Mouse (Mus musculus) Patski (cell line): ENCODE measurements around the gene Aadacl4. TPM values are rescaled to one million over a fixed set of nuclear protein-coding genes. Genes with fewer than 3 reads are reported as not detected.
A peak's percentile ranks its signal among the peaks of the same experiment; 100 is the strongest.
"Not testable (repeated sequence)": the region's sequence is repeated elsewhere in the genome, so short reads cannot be mapped to it uniquely, and the experiment has no call there.

Experiments used
- ATAC-seq: fragments of 100-300 bp; one replicate; pipeline ENCODE4 v1.8.0; 2021
- CTCF ChIA-PET: fragments of 350-600 bp; sonication (Branson Sonifier 250); formaldehyde crosslinking; loops from one replicate; lab custom pipeline; 2022; ENCODE audit warnings: inconsistent platforms; lab: Charles Lee
- POLR2A ChIA-PET: fragments of 350-600 bp; sonication (Branson Sonifier 250); formaldehyde crosslinking; loops from one replicate; lab custom pipeline; 2022; ENCODE audit warnings: antibody characterized with exemption, inconsistent platforms; lab: Charles Lee
- DNase-seq: peaks from one replicate; pipeline ENCODE4 v3.0.0-alpha.2; 2011; ENCODE audit warnings: low read depth, low spot score
- H3K27me3 ChIP-seq: fragments of 371-371 bp; one replicate; pipeline ENCODE4 v1.5.1; 2021
- CTCF ChIP-seq: fragments of 100-300 bp; IDR thresholded peaks from one replicate; pipeline ENCODE4 v1.5.1; 2021
- in situ Hi-C: fragments of 300-500 bp; cut with MboI; formaldehyde crosslinking; loops from 3 replicates; pipeline ENCODE4 v1.11.1; 2018; ENCODE audit warnings: low pct_unique_long_range_greater_than_20kb, mixed read lengths
- polyA plus RNA-seq: library from polyadenylated mRNA; unstranded; gene quantifications from one replicate; pipeline ENCODE4 v1.2.3, GENCODE M21; 2021

Aadacl4 gene
- not detected for polyA plus RNA-seq

- POLR2A ChIA-PET: no interaction called here
- in situ Hi-C loops: no loop called here
- TF ChIP-seq CTCF: no peak
- no peak for DNase-seq
- no peaks in the 10 kb centered on the region for H3K27me3 ChIP-seq
- CTCF ChIA-PET: no interaction called here
- ATAC-seq: no peak
Measured at GRCm38 (mm10) chr4:144613407-144613806, at the start of gene Aadacl4. Gene Aadacl4, plus strand, starts transcription at chr4:144613707.

GRCm38 (mm10) chr4:144565034-144565433 lies 48.5 kb upstream of the Aadacl4 start, which contains the start of gene Gm13124:
Gene Gm13124, minus strand, starts transcription at chr4:144565134.
- no peaks in the 10 kb centered on the region for H3K27me3 ChIP-seq
- CTCF ChIA-PET: no interaction called here
- TF ChIP-seq CTCF: no peak
- DNase-seq: no peak
- in situ Hi-C loops: loop anchor here (10.0 to 25.0 kb wide), 2 partner anchors 320 to 547 kb away; no protein-coding TSS in a partner anchor
- POLR2A ChIA-PET: no interaction called here
- ATAC-seq: no peak

- peak; percentile 51 for DNase-seq
- ChIA-PET CTCF (no interaction called here), POLR2A (no interaction called here)
- H3K27me3 ChIP-seq: no peaks in the 10 kb centered on the region
- in situ Hi-C loops: loop anchor here (10.0 to 25.0 kb wide), 2 partner anchors 317 to 545 kb away; no protein-coding TSS in a partner anchor
- ATAC-seq: peak; percentile 71
- no peak for TF ChIP-seq CTCF
Measured at GRCm38 (mm10) chr4:144567752-144568151, 45.8 kb upstream of the Aadacl4 start.

GRCm38 (mm10) chr4:144586207-144586606 lies 27.3 kb upstream of the Aadacl4 start:
- in situ Hi-C loops, DNase-seq, ATAC-seq, H3K27me3 ChIP-seq, POLR2A ChIA-PET, CTCF ChIA-PET: not testable (repeated sequence)

GRCm38 (mm10) chr4:144592790-144593189 lies 20.7 kb upstream of the Aadacl4 start:
- ChIA-PET POLR2A (no interaction called here), CTCF (no interaction called here)
- in situ Hi-C loops: loop anchor here (5.0 kb wide), 1 partner anchor 50 kb away; no protein-coding TSS in a partner anchor
- ATAC-seq (no peak), DNase-seq (no peak)
- H3K27me3 ChIP-seq: no peaks in the 10 kb centered on the region
- TF ChIP-seq CTCF: peak; percentile 24

GRCm38 (mm10) chr4:144614586-144614985 lies 1.1 kb downstream of the Aadacl4 start:
- in situ Hi-C loops: no loop called here
- ChIA-PET POLR2A (no interaction called here), CTCF (no interaction called here)
- DNase-seq: no peak
- no peaks in the 10 kb centered on the region for H3K27me3 ChIP-seq
- TF ChIP-seq CTCF: no peak
- ATAC-seq: no peak

- DNase-seq: no peak
- CTCF ChIA-PET: interaction anchor here (1.3 kb wide), 1 partner anchor 64 kb away, joined by 4 read pairs; no protein-coding TSS in a partner anchor
Measured at GRCm38 (mm10) chr4:144638263-144638662, 24.8 kb downstream of the Aadacl4 start.

More at GRCm38 (mm10) chr4:144638263-144638662, 24.8 kb downstream of the Aadacl4 start:
- in situ Hi-C loops: no loop called here
- no peaks in the 10 kb centered on the region for H3K27me3 ChIP-seq
- TF ChIP-seq CTCF: no peak
- POLR2A ChIA-PET: no interaction called here
- ATAC-seq: no peak

Other genes starting within 250 kb of the Aadacl4 start
- gene Pramef20, start 235.8 kb upstream of the Aadacl4 start, polyA plus RNA-seq: not detected
- gene Pramef12, start 205.2 kb upstream of the Aadacl4 start, polyA plus RNA-seq: 0.04 TPM
- gene 1700012P22Rik, start 174.9 kb upstream of the Aadacl4 start, polyA plus RNA-seq: not detected
- gene Gm9944, start 160.4 kb upstream of the Aadacl4 start, polyA plus RNA-seq: not detected
- not detected for gene Aadacl3, start 150.0 kb upstream of the Aadacl4 start, polyA plus RNA-seq
- not detected for gene 9430007A20Rik, start 93.9 kb upstream of the Aadacl4 start, polyA plus RNA-seq
- not detected for gene Gm13124, start 48.6 kb upstream of the Aadacl4 start, polyA plus RNA-seq
- gene Gm436, start 72.7 kb downstream of the Aadacl4 start, polyA plus RNA-seq: not detected
- gene Gm13178, start 107.7 kb downstream of the Aadacl4 start, polyA plus RNA-seq: 0.22 TPM
- not detected for gene Gm438, start 172.9 kb downstream of the Aadacl4 start, polyA plus RNA-seq